Mouse (Mus musculus) thymus, postnatal 4 days (tissue): ENCODE results near the gene Cbx5.
A peak's percentile ranks its signal among the peaks of the same experiment; 100 is the strongest.

ENCODE experiments used
- DNase-seq: peaks from one replicate; pipeline ENCODE4 v3.0.0; 2021

Gene Cbx5

GRCm38 (mm10) chr15:103205156-103205555 lies 34.5 kb downstream of the Cbx5 start:
- DNase-seq, result no peak

- DNase-seq, result no peak
Observed at GRCm38 (mm10) chr15:103202088-103202793, 37.4 kb downstream of the Cbx5 start.

GRCm38 (mm10) chr15:103197785-103198184 lies 41.8 kb downstream of the Cbx5 start:
- no peak for DNase-seq

- DNase-seq, result no peak
Observed at GRCm38 (mm10) chr15:103196835-103197234, 42.8 kb downstream of the Cbx5 start.

GRCm38 (mm10) chr15:103193606-103194005 lies 46.0 kb downstream of the Cbx5 start:
- DNase-seq, result no peak

GRCm38 (mm10) chr15:103190531-103191462 lies 48.8 kb downstream of the Cbx5 start:
- peak; percentile 72 for DNase-seq

- DNase-seq, result no peak
Observed at GRCm38 (mm10) chr15:103190083-103190482, 49.5 kb downstream of the Cbx5 start.

GRCm38 (mm10) chr15:103187803-103188202 lies 51.8 kb downstream of the Cbx5 start:
- no peak for DNase-seq

- DNase-seq, result peak; percentile 63
Observed at GRCm38 (mm10) chr15:103185462-103186198, 54.0 kb downstream of the Cbx5 start.

- DNase-seq, result no peak
Observed at GRCm38 (mm10) chr15:103183651-103184610, 55.7 kb downstream of the Cbx5 start.

GRCm38 (mm10) chr15:103183135-103183534 lies 56.5 kb downstream of the Cbx5 start:
- DNase-seq, result peak; percentile 81

GRCm38 (mm10) chr15:103182166-103182790 lies 57.3 kb downstream of the Cbx5 start:
- DNase-seq, result peak; percentile 98

GRCm38 (mm10) chr15:103180406-103180805 lies 59.2 kb downstream of the Cbx5 start:
- no peak for DNase-seq

GRCm38 (mm10) chr15:103178767-103179166 lies 60.8 kb downstream of the Cbx5 start:
- DNase-seq, result no peak

GRCm38 (mm10) chr15:103178137-103178536 lies 61.5 kb downstream of the Cbx5 start:
- peak; percentile 77 for DNase-seq

GRCm38 (mm10) chr15:103177611-103178041 lies 62.0 kb downstream of the Cbx5 start:
- no peak for DNase-seq

GRCm38 (mm10) chr15:103176874-103177421 lies 62.7 kb downstream of the Cbx5 start:
- peak; percentile 96 for DNase-seq

- DNase-seq, result no peak
Observed at GRCm38 (mm10) chr15:103173251-103173650, 66.4 kb downstream of the Cbx5 start.

GRCm38 (mm10) chr15:103172537-103172936 lies 67.1 kb downstream of the Cbx5 start:
- DNase-seq, result peak; percentile 76

GRCm38 (mm10) chr15:103171276-103171675 lies 68.3 kb downstream of the Cbx5 start:
- no peak for DNase-seq

- no peak for DNase-seq
Observed at GRCm38 (mm10) chr15:103170316-103170679, 69.3 kb downstream of the Cbx5 start.
